Mouse (Mus musculus): ENCODE measurements around the gene Gcc1. TPM values are rescaled to one million over a fixed set of nuclear protein-coding genes. Genes with fewer than 3 reads are reported as not detected.
A peak's percentile ranks its signal among the peaks of the same experiment; 100 is the strongest.

Gcc1 gene
- total and polyA plus RNA-seq, 3 experiments, result 9.0 to 9.2 TPM; not detected in 1

GRCm38 (mm10) chr6:28419673-28420072 lies 8.5 kb downstream of the Gcc1 start:
- Histone ChIP-seq H3K27me3 (ENCODE audit: control insufficient read depth in 1 of 2, insufficient read depth in 2 of 2, low read length in 2 of 2) (no peaks in the 10 kb centered on the region), H3K9ac (ENCODE audit: control insufficient read depth, low read depth, low read length, poor library complexity, severe bottlenecking) (peak overlapping the region; percentile 23; the same call in 1 of the 2 replicates), H3K36me3 (ENCODE audit: control insufficient read depth in 1 of 2, insufficient read depth in 2 of 2, low read length in 2 of 2) (peaks cover 0 to 14% of the 10 kb centered on the region in 2 experiments; a peak in 3 of 4 replicates), H3K4me1 (ENCODE audit: control insufficient read depth in 1 of 2, insufficient read depth in 2 of 2, low read length in 2 of 2) (peaks cover 2 to 27% of the 10 kb centered on the region in 2 experiments), H3K27ac (ENCODE audit: control insufficient read depth, low read depth, low read length) (0 out of 2 replicates have a peak overlapping the region, but pooled peaks have one; percentile 14), H3K9me3 (replicated peaks; ENCODE audit: insufficient read depth, low read length) (no peaks in the 10 kb centered on the region), H3K79me2 (ENCODE audit: control insufficient read depth, insufficient read depth, low read length, poor library complexity) (peaks cover 13% of the 10 kb centered on the region), H3K4me3 (ENCODE audit: control insufficient read depth in 1 of 2, insufficient read depth in 1 of 2, low read depth in 2 of 2, low read length in 2 of 2) (peak overlapping the region; percentile 15 to 82; a peak in 3 of 4 replicates)
- peak; percentile 66 for DNase-seq (ENCODE audit: low read depth, low spot score)
- TF ChIP-seq EP300 (IDR thresholded peaks at IDR 0.05; ENCODE audit: low read depth in 1 of 2, low read length in 2 of 2) (peak in 1 of 2 experiments; percentile 28; a peak in 1 of 4 replicates), KAT2A (conservative IDR thresholded peaks at IDR 0.05; ENCODE audit: low read depth, low read length) (no peak), MXI1 (IDR thresholded peaks at IDR 0.05; ENCODE audit: low read depth, low read length) (peak; percentile 43; the same call in 1 of the 2 replicates), ETS1 (IDR thresholded peaks at IDR 0.05; ENCODE audit: low read depth, low read length) (peak; percentile 87), RCOR1 (IDR thresholded peaks at IDR 0.05; ENCODE audit: low read depth, low read length) (no peak), GATA1 (IDR thresholded peaks at IDR 0.05; ENCODE audit: low read depth, low read length) (peak; percentile 30; the same call in 1 of the 2 replicates), MYC (IDR thresholded peaks at IDR 0.05; ENCODE audit: low read depth, low read length) (no peak), MAFK (IDR thresholded peaks at IDR 0.05; ENCODE audit: borderline replicate concordance, low read depth, low read length) (no peak), SIN3A (IDR thresholded peaks at IDR 0.05; ENCODE audit: low read length) (peak; percentile 70), POLR2A (IDR thresholded peaks at IDR 0.05; ENCODE audit: control insufficient read depth in 1 of 2, insufficient read depth in 1 of 2, low read depth in 1 of 2, low read length in 2 of 2, poor library complexity in 1 of 2) (no peak), TCF12 (IDR thresholded peaks at IDR 0.05; ENCODE audit: low read depth, low read length) (peak; percentile 27; the same call in 1 of the 2 replicates), ELF1 (IDR thresholded peaks at IDR 0.05; ENCODE audit: low read depth, low read length) (no peak)

GRCm38 (mm10) chr6:28418449-28418848 lies 9.7 kb downstream of the Gcc1 start:
- H3K27ac ChIP-seq (ENCODE audit: control insufficient read depth, low read depth, low read length), result no peak overlapping the region
- no peaks in the 10 kb centered on the region for H3K27me3 ChIP-seq (ENCODE audit: control insufficient read depth in 1 of 2, insufficient read depth in 2 of 2, low read length in 2 of 2)
- H3K4me1 ChIP-seq (ENCODE audit: control insufficient read depth in 1 of 2, insufficient read depth in 2 of 2, low read length in 2 of 2), result peaks cover 2 to 22% of the 10 kb centered on the region in 2 experiments; a peak in 3 of 4 replicates
- H3K9me3 ChIP-seq (replicated peaks; ENCODE audit: insufficient read depth, low read length), result no peaks in the 10 kb centered on the region
- H3K9ac ChIP-seq (ENCODE audit: control insufficient read depth, low read depth, low read length, poor library complexity, severe bottlenecking), result no peak overlapping the region
- H3K4me3 ChIP-seq (ENCODE audit: control insufficient read depth in 1 of 2, insufficient read depth in 1 of 2, low read depth in 2 of 2, low read length in 2 of 2), result no peak overlapping the region
- DNase-seq (ENCODE audit: low read depth, low spot score), result no peak
- peaks cover 12% of the 10 kb centered on the region for H3K79me2 ChIP-seq (ENCODE audit: control insufficient read depth, insufficient read depth, low read length, poor library complexity)
- peaks cover 0 to 12% of the 10 kb centered on the region in 2 experiments; a peak in 3 of 4 replicates for H3K36me3 ChIP-seq (ENCODE audit: control insufficient read depth in 1 of 2, insufficient read depth in 2 of 2, low read length in 2 of 2)
- no peak for TF ChIP-seq EP300 (IDR thresholded peaks at IDR 0.05; ENCODE audit: low read depth in 1 of 2, low read length in 2 of 2)
- no peak for TF ChIP-seq RAD21 (IDR thresholded peaks at IDR 0.05; ENCODE audit: low read depth, low read length)
- TF ChIP-seq MEF2A (IDR thresholded peaks at IDR 0.05; ENCODE audit: extremely low read depth, insufficient replicate concordance, low read depth, low read length, poor library complexity, severe bottlenecking), result no peak
- no peak for TF ChIP-seq MXI1 (IDR thresholded peaks at IDR 0.05; ENCODE audit: low read depth, low read length)
- TF ChIP-seq CHD1 (IDR thresholded peaks at IDR 0.05; ENCODE audit: low read depth, low read length), result no peak
- no peak for TF ChIP-seq KAT2A (conservative IDR thresholded peaks at IDR 0.05; ENCODE audit: low read depth, low read length)
- TF ChIP-seq CTCF (IDR thresholded peaks at IDR 0.05 in 2 of 3, conservative IDR thresholded peaks at IDR 0.05 in 1 of 3; ENCODE audit: control insufficient read depth in 1 of 3, insufficient read depth in 1 of 3, low read depth in 2 of 3, low read length in 3 of 3, poor library complexity in 1 of 3, severe bottlenecking in 1 of 3), result no peak
- no peak for TF ChIP-seq TCF12 (IDR thresholded peaks at IDR 0.05; ENCODE audit: low read depth, low read length)
- no peak for TF ChIP-seq JUND (IDR thresholded peaks at IDR 0.05; ENCODE audit: low read depth, low read length)
- TF ChIP-seq USF2 (IDR thresholded peaks at IDR 0.05; ENCODE audit: borderline replicate concordance in 1 of 2, insufficient read depth in 1 of 2, low read depth in 1 of 2, low read length in 2 of 2), result no peak
- TF ChIP-seq MAFK (IDR thresholded peaks at IDR 0.05; ENCODE audit: borderline replicate concordance, low read depth, low read length), result no peak
- no peak for TF ChIP-seq POLR2A (IDR thresholded peaks at IDR 0.05; ENCODE audit: control insufficient read depth in 1 of 2, insufficient read depth in 1 of 2, low read depth in 1 of 2, low read length in 2 of 2, poor library complexity in 1 of 2)
- TF ChIP-seq MYB (IDR thresholded peaks at IDR 0.05; ENCODE audit: low read depth, low read length), result no peak

Measured in MEL (cell line).